Mouse (Mus musculus) intestine, embryonic 16.5 days (tissue): ENCODE data around the gene Gipc3. TPM values are rescaled to one million over a fixed set of nuclear protein-coding genes. Genes with fewer than 3 reads are reported as not detected.

Experiments used
- ATAC-seq: fragments of 200-750 bp; cut with Nextera tagmentation; 2 replicates; pipeline ENCODE4 v1.8.0; 2017; ENCODE audit warnings: moderate TSS enrichment, moderate library complexity
- H3K27ac ChIP-seq: fragments of 300-500 bp; sonication (generic); 2 replicates; pipeline ENCODE4 v1.5.1; 2014; ENCODE audit warnings: mild to moderate bottlenecking, low read length
- H3K27me3 ChIP-seq: fragments of 300-500 bp; sonication (generic); replicated peaks from 2 replicates; pipeline ENCODE4 v1.6.1; 2014; ENCODE audit warnings: low read length, control low read depth, mixed read lengths; ENCODE audit not compliant: control insufficient read depth, insufficient read depth
- H3K36me3 ChIP-seq: fragments of 300-500 bp; sonication (generic); 2 replicates; pipeline ENCODE4 v1.6.1; 2014; ENCODE audit warnings: low read length, control low read depth; ENCODE audit not compliant: control insufficient read depth, insufficient read depth
- H3K4me1 ChIP-seq: fragments of 300-500 bp; sonication (generic); 2 replicates; pipeline ENCODE4 v1.6.1; 2014; ENCODE audit warnings: low read length, control low read depth, mixed read lengths; ENCODE audit not compliant: control insufficient read depth, insufficient read depth
- H3K4me2 ChIP-seq: fragments of 300-500 bp; sonication (generic); 2 replicates; pipeline ENCODE4 v1.6.1; 2014; ENCODE audit warnings: low read depth, low read length, control low read depth
- H3K4me3 ChIP-seq: fragments of 300-500 bp; sonication (generic); 2 replicates; pipeline ENCODE4 v1.5.1; 2014; ENCODE audit warnings: mild to moderate bottlenecking, low read length
- H3K9ac ChIP-seq: fragments of 300-500 bp; sonication (generic); 2 replicates; pipeline ENCODE4 v1.6.1; 2014; ENCODE audit warnings: low read depth, low read length
- H3K9me3 ChIP-seq: fragments of 300-500 bp; sonication (generic); 2 replicates; pipeline ENCODE4 v1.6.1; 2016; ENCODE audit warnings: low read length, control low read depth; ENCODE audit not compliant: control insufficient read depth
- WGBS: fragments of 180-500 bp; shearing (Covaris S2); extraction: QIAGEN DNeasy Blood & Tissue Kit; methylation state at CpG from one replicate; pipeline ENCODE4 v1.1.7; 2014; 5-methylcytosine and 5-hydroxymethylcytosine counted together
- polyA plus RNA-seq: library from polyadenylated mRNA; unstranded; fragments of >200 nt; fragmentation: Nextera tagmentation; extraction: Ambion mirVana; gene quantifications from 2 replicates; pipeline ENCODE4 v1.2.1, GENCODE M21; 2015

Gene Gipc3
- polyA plus RNA-seq, 1 experiment from 2014 or later = 0.12 TPM

- Histone ChIP-seq H3K4me1 (peaks cover 21% of the 10 kb centered on the region), H3K27me3 (peaks cover 13% of the 10 kb centered on the region; the same call in 1 of the 2 replicates), H3K9ac (no peak overlapping the region), H3K36me3 (no peaks in the 10 kb centered on the region), H3K27ac (no peak overlapping the region), H3K4me2 (no peak overlapping the region), H3K4me3 (no peak overlapping the region), H3K9me3 (no peaks in the 10 kb centered on the region)
- ATAC-seq = no peak
- WGBS = 36% methylated on average over 16 of the region's 16 CpGs
Observed at GRCm38 (mm10) chr10:81341333-81341949, 1.6 kb downstream of the Gipc3 start.

- H3K27me3 ChIP-seq = peaks cover 13% of the 10 kb centered on the region; the same call in 1 of the 2 replicates
- 43% methylated on average over 17 of the region's 17 CpGs for WGBS
- ATAC-seq = no peak
Observed at GRCm38 (mm10) chr10:81340551-81341332, 2.3 kb downstream of the Gipc3 start.

GRCm38 (mm10) chr10:81336558-81336957 lies 6.5 kb downstream of the Gipc3 start:
- Histone ChIP-seq H3K4me2 (no peak overlapping the region), H3K27me3 (peaks cover 9% of the 10 kb centered on the region; the same call in 1 of the 2 replicates), H3K4me3 (no peak overlapping the region), H3K9me3 (no peaks in the 10 kb centered on the region), H3K27ac (peak overlapping the region; percentile 83), H3K4me1 (peaks cover 32% of the 10 kb centered on the region), H3K36me3 (no peaks in the 10 kb centered on the region), H3K9ac (peak overlapping the region; percentile 37)
- WGBS = 91% methylated on average over 4 of the region's 4 CpGs
- no peak for ATAC-seq

More at GRCm38 (mm10) chr10:81340551-81341332, 2.3 kb downstream of the Gipc3 start:
- no peaks in the 10 kb centered on the region for H3K9me3 ChIP-seq
- no peak overlapping the region for H3K4me3 ChIP-seq
- H3K27ac ChIP-seq = no peak overlapping the region
- peaks cover 26% of the 10 kb centered on the region for H3K4me1 ChIP-seq
- H3K9ac ChIP-seq = no peak overlapping the region
- H3K4me2 ChIP-seq = no peak overlapping the region
- H3K36me3 ChIP-seq = no peaks in the 10 kb centered on the region

DNA sequence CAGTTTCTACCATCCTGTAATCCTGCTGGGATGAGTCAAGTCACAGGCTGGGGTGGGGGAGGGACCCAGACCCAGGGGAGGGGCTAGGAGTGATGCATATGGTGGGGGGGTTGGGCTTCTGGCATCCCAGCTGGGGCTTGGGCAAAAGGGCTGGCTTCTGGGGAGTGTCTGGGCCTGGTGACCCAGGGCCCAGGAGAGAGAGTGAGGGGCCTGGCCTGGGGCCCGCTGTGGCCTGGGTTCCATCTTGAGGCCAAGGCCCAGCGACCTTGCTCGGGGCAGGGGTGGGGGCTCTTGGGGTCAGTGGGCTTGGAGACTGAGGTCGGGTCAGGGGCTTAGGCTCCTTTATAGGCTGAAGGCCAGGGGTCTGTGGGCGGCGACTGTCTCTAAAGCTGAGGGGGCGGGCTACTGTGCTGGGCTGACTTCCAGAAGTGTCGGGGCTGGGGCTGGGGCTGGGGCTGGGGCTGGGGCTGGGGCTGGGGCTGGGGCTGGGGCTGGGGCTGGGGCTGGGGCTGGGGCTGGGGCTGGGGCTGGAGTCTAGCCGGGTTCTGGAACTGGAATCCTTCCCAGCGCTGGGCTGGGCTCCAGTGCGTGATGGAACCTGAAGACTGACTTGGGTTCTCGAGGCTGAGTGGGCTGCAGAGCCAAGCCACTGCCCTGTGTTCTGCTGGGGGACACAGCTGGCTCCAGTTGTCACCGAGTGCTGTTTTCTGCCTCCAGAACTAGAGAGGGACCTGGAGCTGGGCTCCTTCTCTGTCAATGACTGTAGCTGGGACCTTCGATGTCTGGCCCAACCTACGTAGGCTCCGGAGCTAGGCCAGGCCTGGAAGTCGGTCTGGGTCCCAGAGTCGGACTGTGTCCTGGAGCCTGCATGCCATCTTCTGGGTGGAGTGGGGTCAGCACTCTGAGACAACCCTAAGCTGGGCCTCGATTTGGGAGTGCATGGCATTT lies 7.4 kb downstream of the Gipc3 start:
- Histone ChIP-seq H3K27me3 (peaks cover 9% of the 10 kb centered on the region; the same call in 1 of the 2 replicates), H3K4me2 (peak overlapping the region; percentile 4; the same call in 1 of the 2 replicates), H3K27ac (peak overlapping the region; percentile 92), H3K4me1 (peaks cover 26% of the 10 kb centered on the region), H3K9ac (peak overlapping the region; percentile 48), H3K4me3 (no peak overlapping the region), H3K9me3 (no peaks in the 10 kb centered on the region), H3K36me3 (no peaks in the 10 kb centered on the region)
- WGBS = 45% methylated on average over 19 of the region's 19 CpGs
- peak; percentile 56 for ATAC-seq

- H3K27ac ChIP-seq = peak overlapping the region; percentile 92
- H3K27me3 ChIP-seq = peaks cover 9% of the 10 kb centered on the region; the same call in 1 of the 2 replicates
- H3K9me3 ChIP-seq = no peaks in the 10 kb centered on the region
- ATAC-seq = no peak
- peak overlapping the region; percentile 48 for H3K9ac ChIP-seq
- peaks cover 31% of the 10 kb centered on the region for H3K4me1 ChIP-seq
- no peak overlapping the region for H3K4me2 ChIP-seq
- 74% methylated on average over 11 of the region's 11 CpGs for WGBS
- H3K36me3 ChIP-seq = no peaks in the 10 kb centered on the region
- no peak overlapping the region for H3K4me3 ChIP-seq
Observed at GRCm38 (mm10) chr10:81334324-81334723, 8.7 kb downstream of the Gipc3 start.

GRCm38 (mm10) chr10:81332277-81332676 lies 10.8 kb downstream of the Gipc3 start:
- no peak for ATAC-seq
- H3K4me1 ChIP-seq = peaks cover 47% of the 10 kb centered on the region
- H3K27ac ChIP-seq = no peak overlapping the region
- no peaks in the 10 kb centered on the region for H3K36me3 ChIP-seq
- WGBS = 29% methylated on average over 29 of the region's 29 CpGs
- peak overlapping the region; percentile 24 for H3K4me3 ChIP-seq
- no peaks in the 10 kb centered on the region for H3K9me3 ChIP-seq
- H3K9ac ChIP-seq = peak overlapping the region; percentile 29; the same call in 1 of the 2 replicates
- H3K4me2 ChIP-seq = peak overlapping the region; percentile 37
- peaks cover 9% of the 10 kb centered on the region; the same call in 1 of the 2 replicates for H3K27me3 ChIP-seq

- H3K4me1 ChIP-seq = peaks cover 36% of the 10 kb centered on the region
- peak overlapping the region; percentile 35 for H3K4me2 ChIP-seq
- ATAC-seq = no peak
- peak overlapping the region; percentile 95 for H3K27ac ChIP-seq
- H3K27me3 ChIP-seq = peaks cover 9% of the 10 kb centered on the region; the same call in 1 of the 2 replicates
- peak overlapping the region; percentile 63 for H3K9ac ChIP-seq
- peak overlapping the region; percentile 40; the same call in 1 of the 2 replicates for H3K4me3 ChIP-seq
- peaks cover 22% of the 10 kb centered on the region for H3K36me3 ChIP-seq
- WGBS = 54% methylated on average over 4 of the region's 4 CpGs
- H3K9me3 ChIP-seq = no peaks in the 10 kb centered on the region
Observed at GRCm38 (mm10) chr10:81330007-81330406, 13.1 kb downstream of the Gipc3 start.

DNA sequence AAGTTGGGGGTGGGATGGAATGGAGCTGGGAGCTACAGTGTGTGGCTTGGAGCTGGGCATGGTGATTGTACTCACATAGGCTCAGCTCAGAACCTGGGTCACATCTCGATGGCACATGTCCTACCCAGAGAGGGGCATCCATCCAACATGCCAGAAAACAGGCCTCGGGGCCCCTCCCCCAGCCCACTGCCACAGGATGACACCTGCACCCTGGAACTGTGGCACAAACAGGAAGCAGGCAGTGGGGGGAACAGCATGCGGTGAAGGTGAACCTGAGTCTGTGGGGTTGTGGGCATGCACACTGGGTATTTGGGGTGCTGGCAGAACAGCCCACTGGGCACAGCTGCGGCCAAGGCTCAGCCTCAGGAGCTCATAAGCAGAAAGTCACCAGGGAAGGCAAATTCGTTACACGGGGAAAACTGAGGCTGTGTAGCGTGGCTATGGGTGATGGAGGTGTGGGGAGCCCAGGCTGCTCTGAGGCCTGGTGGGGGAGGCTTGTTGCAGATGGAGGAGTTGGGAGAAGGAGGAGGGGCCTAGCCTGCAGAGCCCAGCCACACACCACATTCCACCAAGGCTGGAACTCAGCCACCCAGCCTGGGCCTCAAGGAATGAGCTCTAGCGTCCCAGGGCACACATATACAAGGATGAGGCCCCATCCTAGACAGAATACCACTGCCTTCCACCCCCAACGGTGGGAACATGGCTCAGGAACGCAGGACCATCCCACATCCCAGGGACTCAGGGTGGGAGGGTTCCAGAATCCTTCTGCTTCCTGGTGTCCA lies 13.7 kb downstream of the Gipc3 start:
- peaks cover 9% of the 10 kb centered on the region; the same call in 1 of the 2 replicates for H3K27me3 ChIP-seq
- H3K4me1 ChIP-seq = peaks cover 32% of the 10 kb centered on the region
- WGBS = 48% methylated on average over 10 of the region's 10 CpGs
- H3K36me3 ChIP-seq = peaks cover 28% of the 10 kb centered on the region
- peak overlapping the region; percentile 95 for H3K27ac ChIP-seq
- peak overlapping the region; percentile 63 for H3K9ac ChIP-seq
- H3K4me2 ChIP-seq = peak overlapping the region; percentile 55
- peak; percentile 80 for ATAC-seq
- H3K9me3 ChIP-seq = no peaks in the 10 kb centered on the region
- H3K4me3 ChIP-seq = peak overlapping the region; percentile 40
